Mouse (Mus musculus) right cerebral cortex, adult 2 months (tissue): ENCODE data around the gene Camta1.

ENCODE experiments used
- DNase-seq, 2 experiments: peaks; one replicate each; pipeline ENCODE4 v3.0.0; 2021 to 2022; ENCODE audit warnings: low spot score in 2 of 2

The Camta1 gene

GRCm38 (mm10) chr4:151156904-151157303, 704.8 kb downstream of the Camta1 start:
- peak; percentile 92 to 94 for DNase-seq

GRCm38 (mm10) chr4:151155587-151155986, 706.1 kb downstream of the Camta1 start:
- no peak for DNase-seq

- no peak for DNase-seq
Measured at GRCm38 (mm10) chr4:151154306-151154705, 707.4 kb downstream of the Camta1 start.

GRCm38 (mm10) chr4:151152010-151152409, 709.7 kb downstream of the Camta1 start:
- no peak for DNase-seq

- DNase-seq, result peak in 1 of 2 experiments; percentile 38
Measured at GRCm38 (mm10) chr4:151150842-151151241, 710.8 kb downstream of the Camta1 start.

GRCm38 (mm10) chr4:151150115-151150514, 711.6 kb downstream of the Camta1 start:
- no peak for DNase-seq

- DNase-seq, result no peak
Measured at GRCm38 (mm10) chr4:151147541-151147940, 714.1 kb downstream of the Camta1 start.

- DNase-seq, result no peak
Measured at GRCm38 (mm10) chr4:151144121-151144520, 717.6 kb downstream of the Camta1 start.

GRCm38 (mm10) chr4:151141196-151141880, 720.3 kb downstream of the Camta1 start:
- DNase-seq, result peak; percentile 100

- DNase-seq, result peak; percentile 94 to 95
Measured at GRCm38 (mm10) chr4:151140368-151140982, 721.2 kb downstream of the Camta1 start.

- DNase-seq, result peak; percentile 88
Measured at GRCm38 (mm10) chr4:151139053-151139840, 722.4 kb downstream of the Camta1 start.

- DNase-seq, result no peak
Measured at GRCm38 (mm10) chr4:151138586-151138985, 723.1 kb downstream of the Camta1 start.

- peak in 1 of 2 experiments; percentile 47 for DNase-seq
Measured at GRCm38 (mm10) chr4:151138135-151138534, 723.5 kb downstream of the Camta1 start.

- DNase-seq, result no peak
Measured at GRCm38 (mm10) chr4:151137701-151138100, 724.0 kb downstream of the Camta1 start.

GRCm38 (mm10) chr4:151135491-151135890, 726.2 kb downstream of the Camta1 start:
- DNase-seq, result no peak

- DNase-seq, result no peak
Measured at GRCm38 (mm10) chr4:151133760-151134159, 727.9 kb downstream of the Camta1 start.

- no peak for DNase-seq
Measured at GRCm38 (mm10) chr4:151132493-151132892, 729.2 kb downstream of the Camta1 start.

GRCm38 (mm10) chr4:151130756-151131490, 730.8 kb downstream of the Camta1 start:
- no peak for DNase-seq

- DNase-seq, result peak; percentile 47 to 48
Measured at GRCm38 (mm10) chr4:151129725-151130557, 731.7 kb downstream of the Camta1 start.

GRCm38 (mm10) chr4:151128641-151129541, 732.8 kb downstream of the Camta1 start:
- peak; percentile 81 to 88 for DNase-seq
